Mouse (Mus musculus) lung, adult 2 months (tissue): ENCODE data around the gene Ipo13.

ENCODE experiments used
- CTCF ChIP-seq: fragments of 200-500 bp; IDR thresholded peaks from 2 replicates; pipeline ENCODE4 v1.5.1; 2011; ENCODE audit warnings: mild to moderate bottlenecking, low read length, control low read depth; ENCODE audit not compliant: insufficient read depth
- POLR2A ChIP-seq: fragments of 200-500 bp; IDR thresholded peaks from 2 replicates; pipeline ENCODE4 v1.6.1; 2011; ENCODE audit warnings: low read depth, mild to moderate bottlenecking, control low read depth, low read length, borderline replicate concordance; ENCODE audit errors: extremely low read depth

- TF ChIP-seq POLR2A = no peak
- no peak for TF ChIP-seq CTCF
Observed at GRCm38 (mm10) chr4:117918261-117918660, 3.5 kb upstream of the Ipo13 start.
